Mouse (Mus musculus) myocyte (in vitro differentiated cells): ENCODE data around the gene Rasgrf2. TPM values are rescaled to one million over a fixed set of nuclear protein-coding genes. Genes with fewer than 3 reads are reported as not detected.

Source experiments
- H3K27me3 ChIP-seq: one replicate; pipeline ENCODE4 v1.6.1; 2011; ENCODE audit not compliant: control insufficient read depth, insufficient read depth, insufficient read length
- H3K36me3 ChIP-seq: one replicate; pipeline ENCODE4 v1.6.1; 2011; ENCODE audit not compliant: control insufficient read depth, insufficient read depth
- H3K4me2 ChIP-seq: one replicate; pipeline ENCODE4 v1.6.1; 2011; ENCODE audit warnings: low read depth, control low read depth
- H3K4me3 ChIP-seq: one replicate; pipeline ENCODE4 v1.5.1; 2011; ENCODE audit warnings: mild to moderate bottlenecking, control low read depth, moderate library complexity
- H3K79me2 ChIP-seq: one replicate; pipeline ENCODE4 v1.6.1; 2011; ENCODE audit not compliant: control insufficient read depth, insufficient read depth
- H3ac ChIP-seq: one replicate; pipeline ENCODE4 v1.6.1; 2011; ENCODE audit not compliant: control insufficient read depth, insufficient read length
- CEBPB ChIP-seq: IDR thresholded peaks from 2 replicates; pipeline ENCODE4 v1.6.1; 2011; ENCODE audit warnings: mild to moderate bottlenecking, moderate library complexity; ENCODE audit not compliant: poor library complexity, insufficient read depth, severe bottlenecking
- E2F4 ChIP-seq: IDR thresholded peaks from one replicate; pipeline ENCODE4 v1.6.1; 2011; ENCODE audit warnings: mild to moderate bottlenecking, control low read depth, moderate library complexity; ENCODE audit not compliant: insufficient read depth
- MAX ChIP-seq: IDR thresholded peaks from one replicate; pipeline ENCODE4 v1.6.1; 2011; ENCODE audit warnings: low read depth, mild to moderate bottlenecking, control low read depth
- MYOD1 ChIP-seq, 3 experiments: IDR thresholded peaks; one replicate each; pipeline ENCODE4 v1.6.1; 2011; ENCODE audit warnings: control low read depth in 2 of 3, low read depth in 2 of 3, mild to moderate bottlenecking in 2 of 3, moderate library complexity in 1 of 3; ENCODE audit not compliant: insufficient read length in 2 of 3, control insufficient read depth in 1 of 3
- MYOG ChIP-seq, 3 experiments: IDR thresholded peaks; one replicate each; pipeline ENCODE4 v1.6.1; 2011; ENCODE audit warnings: control low read depth in 2 of 3, low read depth in 2 of 3, mild to moderate bottlenecking in 2 of 3; ENCODE audit not compliant: insufficient read length in 2 of 3, control insufficient read depth in 1 of 3, insufficient read depth in 1 of 3
- POLR2A ChIP-seq: IDR thresholded peaks from one replicate; pipeline ENCODE4 v1.6.1; 2011; ENCODE audit warnings: low read depth, mild to moderate bottlenecking, control low read depth, moderate library complexity; ENCODE audit not compliant: insufficient read length
- POLR2AphosphoS2 ChIP-seq: IDR thresholded peaks from one replicate; pipeline ENCODE4 v1.6.1; 2011; ENCODE audit warnings: low read depth, control low read depth; ENCODE audit not compliant: insufficient read length
- REST ChIP-seq: IDR thresholded peaks from one replicate; pipeline ENCODE4 v1.6.1; 2011; ENCODE audit warnings: mild to moderate bottlenecking, control low read depth, moderate library complexity; ENCODE audit not compliant: insufficient read depth, insufficient read length
- SRF ChIP-seq: IDR thresholded peaks from one replicate; pipeline ENCODE4 v1.6.1; 2011; ENCODE audit warnings: low read depth; ENCODE audit not compliant: control insufficient read depth, insufficient read length
- TCF12 ChIP-seq: IDR thresholded peaks from one replicate; pipeline ENCODE4 v1.6.1; 2011; ENCODE audit warnings: mild to moderate bottlenecking, control low read depth; ENCODE audit not compliant: poor library complexity, insufficient read depth, severe bottlenecking
- TCF3 ChIP-seq: IDR thresholded peaks from one replicate; pipeline ENCODE4 v1.6.1; 2011; ENCODE audit warnings: low read depth, control low read depth; ENCODE audit not compliant: insufficient read length
- USF1 ChIP-seq: IDR thresholded peaks from one replicate; pipeline ENCODE4 v1.6.1; 2011; ENCODE audit warnings: low read depth, mild to moderate bottlenecking, control low read depth, moderate library complexity
- polyA plus RNA-seq: library from polyadenylated mRNA; unstranded; fragments of >200 nt; fragmentation: generic; extraction: Trizol; gene quantifications from one replicate; pipeline ENCODE4 v1.2.1, GENCODE M21; 2012; ENCODE audit warnings: missing spikeins

The Rasgrf2 gene
- polyA plus RNA-seq, 1 experiment: 0.07 TPM

GRCm38 (mm10) chr13:92132599-92132998, 1.1 kb upstream of the Rasgrf2 start:
- H3K27me3 ChIP-seq: peaks cover 17% of the 10 kb centered on the region

GRCm38 (mm10) chr13:92130994-92131383, 467 bp downstream of the Rasgrf2 start:
- peak in 1 of 3 experiments; percentile 4 for TF ChIP-seq MYOG (IDR thresholded peaks at IDR 0.05; ENCODE audit: control insufficient read depth in 1 of 3, insufficient read depth in 1 of 3, insufficient read length in 2 of 3, low read depth in 2 of 3)
- TF ChIP-seq REST: no peak
- H3K4me2 ChIP-seq: peak overlapping the region; percentile 50
- H3K4me3 ChIP-seq: no peak overlapping the region
- no peaks in the 10 kb centered on the region for H3K79me2 ChIP-seq
- peaks cover 17% of the 10 kb centered on the region for H3K27me3 ChIP-seq
- no peak overlapping the region for H3ac ChIP-seq
- H3K36me3 ChIP-seq: no peaks in the 10 kb centered on the region

More at GRCm38 (mm10) chr13:92132599-92132998, 1.1 kb upstream of the Rasgrf2 start:
- no peak for TF ChIP-seq MAX
- TF ChIP-seq CEBPB: no peak
- no peak for TF ChIP-seq USF1
- no peak for TF ChIP-seq SRF
- TF ChIP-seq POLR2A: no peak
- TF ChIP-seq TCF3: no peak
- no peak for TF ChIP-seq MYOD1 (IDR thresholded peaks at IDR 0.05; ENCODE audit: control insufficient read depth in 1 of 3, insufficient read length in 2 of 3, low read depth in 2 of 3)
- TF ChIP-seq POLR2AphosphoS2: no peak
- no peak for TF ChIP-seq TCF12
- TF ChIP-seq REST: no peak
- no peak for TF ChIP-seq MYOG (IDR thresholded peaks at IDR 0.05; ENCODE audit: control insufficient read depth in 1 of 3, insufficient read depth in 1 of 3, insufficient read length in 2 of 3, low read depth in 2 of 3)
- TF ChIP-seq E2F4: no peak
- Histone ChIP-seq H3K79me2 (no peaks in the 10 kb centered on the region), H3K4me2 (no peak overlapping the region), H3K36me3 (no peaks in the 10 kb centered on the region), H3K4me3 (no peak overlapping the region), H3ac (no peak overlapping the region)

- no peak overlapping the region for H3K4me2 ChIP-seq
- H3K36me3 ChIP-seq: no peaks in the 10 kb centered on the region
- H3K27me3 ChIP-seq: peaks cover 17% of the 10 kb centered on the region
- TF ChIP-seq MAX (no peak), CEBPB (no peak), POLR2AphosphoS2 (no peak), TCF12 (no peak), MYOG (IDR thresholded peaks at IDR 0.05; ENCODE audit: control insufficient read depth in 1 of 3, insufficient read depth in 1 of 3, insufficient read length in 2 of 3, low read depth in 2 of 3) (no peak), POLR2A (no peak), REST (no peak), SRF (no peak), TCF3 (no peak), MYOD1 (IDR thresholded peaks at IDR 0.05; ENCODE audit: control insufficient read depth in 1 of 3, insufficient read length in 2 of 3, low read depth in 2 of 3) (no peak), E2F4 (no peak), USF1 (no peak)
- no peak overlapping the region for H3ac ChIP-seq
- H3K79me2 ChIP-seq: no peaks in the 10 kb centered on the region
- no peak overlapping the region for H3K4me3 ChIP-seq
Measured at GRCm38 (mm10) chr13:92129877-92130276, 1.6 kb downstream of the Rasgrf2 start.

GRCm38 (mm10) chr13:92125902-92126301, 5.6 kb downstream of the Rasgrf2 start:
- Histone ChIP-seq H3K27me3 (peaks cover 1% of the 10 kb centered on the region), H3K79me2 (no peaks in the 10 kb centered on the region), H3K36me3 (no peaks in the 10 kb centered on the region), H3K4me3 (no peak overlapping the region), H3ac (no peak overlapping the region), H3K4me2 (no peak overlapping the region)
- TF ChIP-seq REST: no peak
- TF ChIP-seq SRF: no peak
- no peak for TF ChIP-seq MAX
- TF ChIP-seq TCF3: no peak
- no peak for TF ChIP-seq MYOG (IDR thresholded peaks at IDR 0.05; ENCODE audit: control insufficient read depth in 1 of 3, insufficient read depth in 1 of 3, insufficient read length in 2 of 3, low read depth in 2 of 3)
- no peak for TF ChIP-seq CEBPB
- no peak for TF ChIP-seq TCF12

- Histone ChIP-seq H3K36me3 (no peaks in the 10 kb centered on the region), H3K4me2 (no peak overlapping the region), H3K79me2 (no peaks in the 10 kb centered on the region), H3K4me3 (no peak overlapping the region), H3ac (no peak overlapping the region), H3K27me3 (no peaks in the 10 kb centered on the region)
- TF ChIP-seq MYOG (IDR thresholded peaks at IDR 0.05; ENCODE audit: control insufficient read depth in 1 of 3, insufficient read depth in 1 of 3, insufficient read length in 2 of 3, low read depth in 2 of 3) (no peak), SRF (no peak), CEBPB (no peak), POLR2AphosphoS2 (no peak), USF1 (no peak), MYOD1 (IDR thresholded peaks at IDR 0.05; ENCODE audit: control insufficient read depth in 1 of 3, insufficient read length in 2 of 3, low read depth in 2 of 3) (no peak), MAX (no peak), POLR2A (no peak), REST (no peak), TCF12 (no peak), TCF3 (no peak), E2F4 (no peak)
Measured at GRCm38 (mm10) chr13:92119623-92120022, 11.8 kb downstream of the Rasgrf2 start.
